Mouse (Mus musculus) left cerebral cortex, postnatal 25 days (tissue): ENCODE data around the gene Rep15. TPM values are rescaled to one million over a fixed set of nuclear protein-coding genes. Genes with fewer than 3 reads are reported as not detected.

Experiments
- DNase-seq, 2 experiments: peaks; one replicate each; pipeline ENCODE4 v3.0.0; 2022; ENCODE audit warnings: low spot score in 2 of 2, mixed read lengths in 1 of 2
- intact Hi-C: fragments of 180-260 bp; cut with DNase I; formaldehyde crosslinking; loops from one replicate; pipeline ENCODE4 v1.15.1; 2025
- total RNA-seq, 2 experiments: library from RNA; stranded (reverse); gene quantifications; 2 replicates each; pipeline ENCODE4 v1.2.3; 2021

Rep15 gene
- total RNA-seq, 2 experiments from 2014 or later: 1.7 to 2.2 TPM

- intact Hi-C loops: no loop called here
- peak in 1 of 2 experiments; percentile 17 for DNase-seq
Measured at GRCm38 (mm10) chr6:147075808-147076387, 43.5 kb downstream of the Rep15 start.

GRCm38 (mm10) chr6:147076878-147077277 is 44.5 kb downstream of the Rep15 start:
- DNase-seq: no peak
- intact Hi-C loops: no loop called here

GRCm38 (mm10) chr6:147079919-147080318 is 47.5 kb downstream of the Rep15 start:
- no peak for DNase-seq
- intact Hi-C loops: no loop called here

Other genes with a start within 250 kb of the Rep15 start
- gene Arntl2, start 236.5 kb upstream of the Rep15 start, total RNA-seq: 1 to 10 TPM; 5.8 to 8.3 TPM
- not detected for gene Smco2, start 182.5 kb upstream of the Rep15 start, total RNA-seq
- 10 to 100 TPM; 57.2 to 60.7 TPM for gene Ppfibp1, start 144.1 kb upstream of the Rep15 start, total RNA-seq
- gene 1700034J05Rik, start 78.2 kb upstream of the Rep15 start, total RNA-seq: not detected
- 10 to 100 TPM; 46.3 to 49.2 TPM for gene Mrps35, start 10.2 kb downstream of the Rep15 start, total RNA-seq
- gene Mansc4, start 54.4 kb downstream of the Rep15 start, total RNA-seq: under 1 TPM; 0.32 to 0.48 TPM
- gene Klhl42, start 58.8 kb downstream of the Rep15 start, total RNA-seq: 10 to 100 TPM; 22.2 to 23.0 TPM
- 1 to 10 TPM; 5.3 to 6.7 TPM for gene Pthlh, start 231.6 kb downstream of the Rep15 start, total RNA-seq